Mouse (Mus musculus) forebrain, embryonic 13.5 days (tissue): ENCODE results near the gene Cyp11a1. TPM values are rescaled to one million over a fixed set of nuclear protein-coding genes. Genes with fewer than 3 reads are reported as not detected.

ENCODE experiments used
- polyA plus RNA-seq: library from polyadenylated mRNA; unstranded; fragments of >200 nt; fragmentation: Nextera tagmentation; extraction: Ambion mirVana; gene quantifications from 2 replicates; pipeline ENCODE4 v1.2.1, GENCODE M21; 2015

The Cyp11a1 gene
- polyA plus RNA-seq, 1 experiment from 2014 or later: 0.23 TPM

Other genes with a start within 250 kb of the Cyp11a1 start
- gene Clk3, start 240.6 kb upstream of the Cyp11a1 start, polyA plus RNA-seq: 90.5 and 91.0 TPM in 2 replicates
- gene Arid3b, start 169.6 kb upstream of the Cyp11a1 start, polyA plus RNA-seq: 12.3 and 12.8 TPM in 2 replicates
- 164 and 165 TPM in 2 replicates for gene Ubl7, start 95.4 kb upstream of the Cyp11a1 start, polyA plus RNA-seq
- gene Sema7a, start 66.3 kb upstream of the Cyp11a1 start, polyA plus RNA-seq: 1.1 and 2.2 TPM in 2 replicates
- 7.1 and 7.7 TPM in 2 replicates for gene Stra6, start 57.4 kb downstream of the Cyp11a1 start, polyA plus RNA-seq
- 1.1 and 1.8 TPM in 2 replicates for gene Ccdc33, start 112.4 kb downstream of the Cyp11a1 start, polyA plus RNA-seq
- gene Islr, start 197.9 kb downstream of the Cyp11a1 start, polyA plus RNA-seq: 10.0 and 11.2 TPM in 2 replicates
- 50.1 and 56.9 TPM in 2 replicates for gene Islr2, start 197.9 kb downstream of the Cyp11a1 start, polyA plus RNA-seq
- 7.1 and 8.3 TPM in 2 replicates for gene Pml, start 243.4 kb downstream of the Cyp11a1 start, polyA plus RNA-seq
- gene Stoml1, start 246.8 kb downstream of the Cyp11a1 start, polyA plus RNA-seq: 71.6 and 77.9 TPM in 2 replicates